Mouse (Mus musculus): ENCODE data around the gene Mylk3. TPM values are rescaled to one million over a fixed set of nuclear protein-coding genes. Genes with fewer than 3 reads are reported as not detected.

Gene Mylk3
- polyA plus RNA-seq, 2 experiments, result 0.53 to 1.2 TPM

GRCm38 (mm10) chr8:85408526-85408925 is 22.4 kb upstream of the Mylk3 start:
- no peak for TF ChIP-seq POLR2A (IDR thresholded peaks at IDR 0.05; ENCODE audit: borderline replicate concordance, extremely low read depth, insufficient read depth, insufficient read length)
- Histone ChIP-seq H3K4me2 (replicated peaks; ENCODE audit: low read depth, low read length, severe bottlenecking) (no peak overlapping the region), H3K9ac (ENCODE audit: low read depth, low read length, severe bottlenecking) (no peak overlapping the region), H3K27me3 (ENCODE audit: control insufficient read depth, insufficient read depth, low read length) (no peaks in the 10 kb centered on the region), H3K36me3 (ENCODE audit: control insufficient read depth, insufficient read depth, low read length) (peaks cover 9% of the 10 kb centered on the region), H3K9me3 (ENCODE audit: control insufficient read depth, low read length) (no peaks in the 10 kb centered on the region), H3K27ac (replicated peaks; ENCODE audit: low read depth, low read length) (no peak overlapping the region), H3K4me1 (ENCODE audit: control insufficient read depth, insufficient read depth, low read length) (no peaks in the 10 kb centered on the region), H3K4me3 (replicated peaks; ENCODE audit: low read length) (no peak overlapping the region)
- 73% methylated on average over 3 of the region's 3 CpGs for WGBS
- no peak for DNase-seq (ENCODE audit: low spot score)
- no peak for ATAC-seq (ENCODE audit: low FRiP score, low read depth)

DNA sequence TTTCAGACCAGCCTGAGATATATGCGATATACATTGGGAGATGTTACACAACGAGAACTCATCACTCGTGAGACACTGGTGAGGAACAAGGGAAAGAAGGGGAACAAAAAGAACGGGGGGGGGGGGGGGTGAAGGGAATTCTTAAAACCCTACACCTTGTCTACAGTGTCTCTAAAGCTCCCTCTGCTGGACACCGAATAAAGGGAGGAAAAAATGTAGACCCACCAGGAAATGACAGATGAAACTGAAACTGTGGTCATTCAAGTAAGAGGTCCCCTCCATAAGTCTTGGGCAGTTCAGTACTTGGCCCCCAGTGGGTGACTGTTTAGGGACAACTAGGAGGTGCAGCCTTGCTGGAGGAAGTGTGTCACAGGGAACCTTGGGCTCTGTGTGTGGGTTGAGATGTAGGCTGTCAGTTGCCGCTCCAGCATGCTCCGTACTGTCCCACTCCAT is 21.9 kb upstream of the Mylk3 start:
- H3K36me3 ChIP-seq (ENCODE audit: control insufficient read depth, insufficient read depth, low read length), result peaks cover 9% of the 10 kb centered on the region
- no peak overlapping the region for H3K9ac ChIP-seq (ENCODE audit: low read depth, low read length, severe bottlenecking)
- DNase-seq (ENCODE audit: low spot score) (peak; percentile 21), ATAC-seq (ENCODE audit: low FRiP score, low read depth) (no peak)
- no peak overlapping the region for H3K4me2 ChIP-seq (replicated peaks; ENCODE audit: low read depth, low read length, severe bottlenecking)
- no peak overlapping the region for H3K4me3 ChIP-seq (replicated peaks; ENCODE audit: low read length)
- no peaks in the 10 kb centered on the region for H3K9me3 ChIP-seq (ENCODE audit: control insufficient read depth, low read length)
- no peaks in the 10 kb centered on the region for H3K27me3 ChIP-seq (ENCODE audit: control insufficient read depth, insufficient read depth, low read length)
- H3K27ac ChIP-seq (replicated peaks; ENCODE audit: low read depth, low read length), result no peak overlapping the region
- TF ChIP-seq POLR2A (IDR thresholded peaks at IDR 0.05; ENCODE audit: borderline replicate concordance, extremely low read depth, insufficient read depth, insufficient read length), result no peak
- WGBS, result 76% methylated on average over 7 of the region's 7 CpGs
- H3K4me1 ChIP-seq (ENCODE audit: control insufficient read depth, insufficient read depth, low read length), result no peaks in the 10 kb centered on the region

GRCm38 (mm10) chr8:85405961-85406360 is 19.8 kb upstream of the Mylk3 start:
- no peaks in the 10 kb centered on the region for H3K27me3 ChIP-seq (ENCODE audit: control insufficient read depth, insufficient read depth, low read length)
- no peak overlapping the region for H3K4me2 ChIP-seq (replicated peaks; ENCODE audit: low read depth, low read length, severe bottlenecking)
- no peak overlapping the region for H3K27ac ChIP-seq (replicated peaks; ENCODE audit: low read depth, low read length)
- ATAC-seq (ENCODE audit: low FRiP score, low read depth) (no peak), DNase-seq (ENCODE audit: low spot score) (no peak)
- no peak overlapping the region for H3K9ac ChIP-seq (ENCODE audit: low read depth, low read length, severe bottlenecking)
- WGBS, result 84% methylated on average over 10 of the region's 10 CpGs
- no peak for TF ChIP-seq POLR2A (IDR thresholded peaks at IDR 0.05; ENCODE audit: borderline replicate concordance, extremely low read depth, insufficient read depth, insufficient read length)
- H3K4me3 ChIP-seq (replicated peaks; ENCODE audit: low read length), result no peak overlapping the region
- H3K36me3 ChIP-seq (ENCODE audit: control insufficient read depth, insufficient read depth, low read length), result peaks cover 6% of the 10 kb centered on the region
- H3K9me3 ChIP-seq (ENCODE audit: control insufficient read depth, low read length), result no peaks in the 10 kb centered on the region
- no peaks in the 10 kb centered on the region for H3K4me1 ChIP-seq (ENCODE audit: control insufficient read depth, insufficient read depth, low read length)

DNA sequence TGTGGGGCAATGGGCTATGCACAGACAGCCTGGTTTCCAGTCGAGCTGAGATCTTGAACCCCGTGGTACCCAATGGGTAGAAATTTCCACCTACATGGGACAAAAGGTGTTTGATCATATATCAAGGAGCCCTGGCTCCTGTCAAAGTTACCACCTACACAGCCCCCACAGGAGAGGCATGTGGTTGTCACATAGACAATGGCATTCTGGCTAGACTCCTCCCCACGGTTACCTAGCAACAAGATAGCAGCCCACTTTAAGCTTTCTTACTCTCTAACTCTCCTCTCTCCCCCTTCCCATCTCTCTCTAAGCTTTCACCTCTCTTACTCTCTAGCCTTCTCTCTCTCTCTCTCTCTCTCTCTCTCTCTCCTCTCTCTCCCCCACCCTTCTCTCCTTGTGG is 19.3 kb upstream of the Mylk3 start:
- no peak overlapping the region for H3K27ac ChIP-seq (replicated peaks; ENCODE audit: low read depth, low read length)
- 55% methylated on average over 3 of the region's 3 CpGs for WGBS
- TF ChIP-seq POLR2A (IDR thresholded peaks at IDR 0.05; ENCODE audit: borderline replicate concordance, extremely low read depth, insufficient read depth, insufficient read length), result no peak
- H3K9me3 ChIP-seq (ENCODE audit: control insufficient read depth, low read length), result no peaks in the 10 kb centered on the region
- H3K9ac ChIP-seq (ENCODE audit: low read depth, low read length, severe bottlenecking), result no peak overlapping the region
- H3K36me3 ChIP-seq (ENCODE audit: control insufficient read depth, insufficient read depth, low read length), result 0 out of 2 replicates have a peak, but pooled peaks cover 4% of the 10 kb centered on the region
- no peak for DNase-seq (ENCODE audit: low spot score)
- H3K4me3 ChIP-seq (replicated peaks; ENCODE audit: low read length), result no peak overlapping the region
- no peak for ATAC-seq (ENCODE audit: low FRiP score, low read depth)
- no peaks in the 10 kb centered on the region for H3K27me3 ChIP-seq (ENCODE audit: control insufficient read depth, insufficient read depth, low read length)
- H3K4me2 ChIP-seq (replicated peaks; ENCODE audit: low read depth, low read length, severe bottlenecking), result no peak overlapping the region
- no peaks in the 10 kb centered on the region for H3K4me1 ChIP-seq (ENCODE audit: control insufficient read depth, insufficient read depth, low read length)

GRCm38 (mm10) chr8:85398548-85398947 is 12.4 kb upstream of the Mylk3 start:
- H3K4me3 ChIP-seq (replicated peaks; ENCODE audit: low read length), result no peak overlapping the region
- no peak overlapping the region for H3K4me2 ChIP-seq (replicated peaks; ENCODE audit: low read depth, low read length, severe bottlenecking)
- H3K9ac ChIP-seq (ENCODE audit: low read depth, low read length, severe bottlenecking), result no peak overlapping the region
- 87% methylated on average over 4 of the region's 4 CpGs for WGBS
- no peak overlapping the region for H3K27ac ChIP-seq (replicated peaks; ENCODE audit: low read depth, low read length)
- no peaks in the 10 kb centered on the region for H3K9me3 ChIP-seq (ENCODE audit: control insufficient read depth, low read length)
- TF ChIP-seq POLR2A (IDR thresholded peaks at IDR 0.05; ENCODE audit: borderline replicate concordance, extremely low read depth, insufficient read depth, insufficient read length), result no peak
- DNase-seq (ENCODE audit: low spot score) (no peak), ATAC-seq (ENCODE audit: low FRiP score, low read depth) (no peak)
- no peaks in the 10 kb centered on the region for H3K4me1 ChIP-seq (ENCODE audit: control insufficient read depth, insufficient read depth, low read length)
- no peaks in the 10 kb centered on the region for H3K36me3 ChIP-seq (ENCODE audit: control insufficient read depth, insufficient read depth, low read length)
- H3K27me3 ChIP-seq (ENCODE audit: control insufficient read depth, insufficient read depth, low read length), result no peaks in the 10 kb centered on the region

DNA sequence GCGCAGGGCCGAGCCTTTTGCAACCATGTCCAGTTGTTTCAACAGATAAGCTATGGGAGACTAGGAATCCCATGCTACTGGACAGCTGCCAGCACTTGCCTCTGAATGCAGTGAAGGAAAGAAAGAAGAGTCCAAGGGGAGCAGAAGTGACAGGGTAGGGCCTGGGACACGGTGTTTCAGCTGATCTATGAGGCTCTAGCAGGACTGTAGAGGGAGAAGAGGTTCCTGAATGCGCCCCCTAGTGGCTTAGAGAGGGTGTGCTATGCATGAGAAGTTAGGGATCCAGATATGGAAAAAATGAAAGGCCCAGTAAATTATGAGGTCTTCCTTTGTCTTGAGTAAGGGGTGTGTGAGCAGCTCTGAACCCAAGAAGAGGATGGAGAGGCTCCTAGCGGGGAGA is 11.4 kb upstream of the Mylk3 start:
- H3K9ac ChIP-seq (ENCODE audit: low read depth, low read length, severe bottlenecking), result no peak overlapping the region
- TF ChIP-seq POLR2A (IDR thresholded peaks at IDR 0.05; ENCODE audit: borderline replicate concordance, extremely low read depth, insufficient read depth, insufficient read length), result no peak
- no peak overlapping the region for H3K27ac ChIP-seq (replicated peaks; ENCODE audit: low read depth, low read length)
- no peaks in the 10 kb centered on the region for H3K27me3 ChIP-seq (ENCODE audit: control insufficient read depth, insufficient read depth, low read length)
- no peak overlapping the region for H3K4me3 ChIP-seq (replicated peaks; ENCODE audit: low read length)
- no peaks in the 10 kb centered on the region for H3K9me3 ChIP-seq (ENCODE audit: control insufficient read depth, low read length)
- DNase-seq (ENCODE audit: low spot score) (peak; percentile 61), ATAC-seq (ENCODE audit: low FRiP score, low read depth) (no peak; the same call in 1 of the 2 replicates)
- no peaks in the 10 kb centered on the region for H3K36me3 ChIP-seq (ENCODE audit: control insufficient read depth, insufficient read depth, low read length)
- H3K4me1 ChIP-seq (ENCODE audit: control insufficient read depth, insufficient read depth, low read length), result no peaks in the 10 kb centered on the region
- H3K4me2 ChIP-seq (replicated peaks; ENCODE audit: low read depth, low read length, severe bottlenecking), result no peak overlapping the region
- WGBS, result 41% methylated on average over 5 of the region's 5 CpGs

Data from limb, embryonic 14.5 days (tissue).